Mouse (Mus musculus) C2C12 (cell line): ENCODE results near the gene 4930524N10Rik. TPM values are rescaled to one million over a fixed set of nuclear protein-coding genes. Genes with fewer than 3 reads are reported as not detected.
A peak's percentile ranks its signal among the peaks of the same experiment; 100 is the strongest.

Experiments
- H3K27me3 ChIP-seq: one replicate; pipeline ENCODE4 v1.6.1; 2011; ENCODE audit not compliant: control insufficient read depth, insufficient read depth, insufficient read length
- H3K36me3 ChIP-seq: one replicate; pipeline ENCODE4 v1.6.1; 2011; ENCODE audit not compliant: control insufficient read depth, insufficient read depth
- H3K4me3 ChIP-seq: one replicate; pipeline ENCODE4 v1.5.1; 2011; ENCODE audit warnings: mild to moderate bottlenecking, control low read depth; ENCODE audit not compliant: poor library complexity, insufficient read depth, severe bottlenecking
- H3K79me2 ChIP-seq: one replicate; pipeline ENCODE4 v1.6.1; 2011; ENCODE audit not compliant: control insufficient read depth, insufficient read depth
- H3K79me3 ChIP-seq: one replicate; pipeline ENCODE4 v1.6.1; 2011; ENCODE audit warnings: low read depth, control low read depth
- H3ac ChIP-seq: one replicate; pipeline ENCODE3; 2011; ENCODE audit warnings: low read depth; ENCODE audit not compliant: control insufficient read depth, insufficient read length
- CEBPB ChIP-seq: IDR thresholded peaks from one replicate; pipeline ENCODE4 v1.6.1; 2011; ENCODE audit warnings: low read depth, mild to moderate bottlenecking, control low read depth, moderate library complexity
- CTCF ChIP-seq: IDR thresholded peaks from one replicate; pipeline ENCODE4 v1.5.1; 2011; ENCODE audit not compliant: control insufficient read depth, insufficient read depth, insufficient read length
- FOSL1 ChIP-seq: IDR thresholded peaks from one replicate; pipeline ENCODE4 v1.8.0; 2011; ENCODE audit warnings: mild to moderate bottlenecking, low read length; ENCODE audit not compliant: poor library complexity, insufficient read depth, severe bottlenecking
- MAX ChIP-seq: IDR thresholded peaks from one replicate; pipeline ENCODE4 v1.6.1; 2011; ENCODE audit warnings: mild to moderate bottlenecking, control low read depth
- MYOD1 ChIP-seq: IDR thresholded peaks from one replicate; pipeline ENCODE4 v1.6.1; 2011; ENCODE audit warnings: low read depth; ENCODE audit not compliant: control insufficient read depth, insufficient read length
- MYOG ChIP-seq: IDR thresholded peaks from one replicate; pipeline ENCODE4 v1.6.1; 2011; ENCODE audit not compliant: control insufficient read depth, insufficient read length; ENCODE audit errors: extremely low read depth
- USF1 ChIP-seq: IDR thresholded peaks from one replicate; pipeline ENCODE4 v1.6.1; 2011; ENCODE audit warnings: low read depth, mild to moderate bottlenecking, control low read depth, moderate library complexity
- long read RNA-seq, 2 experiments: library from polyadenylated mRNA; unstranded; transcript quantifications; one replicate each; pipeline ENCODE4 v2.0.0; 2019 to 2020
- polyA plus RNA-seq: library from polyadenylated mRNA; unstranded; fragments of >200 nt; fragmentation: generic; extraction: Trizol; gene quantifications from one replicate; pipeline ENCODE4 v1.2.1, GENCODE M21; 2012; ENCODE audit warnings: missing spikeins

4930524N10Rik gene
- not detected for polyA plus RNA-seq
- long read RNA-seq, experiment 1: 0 reads
- long read RNA-seq, experiment 2: 0 reads

- no peaks in the 10 kb centered on the region for H3K36me3 ChIP-seq
- TF ChIP-seq FOSL1: no peak
- TF ChIP-seq MAX: no peak
- no peaks in the 10 kb centered on the region for H3K27me3 ChIP-seq
- no peaks in the 10 kb centered on the region for H3K79me2 ChIP-seq
- H3ac ChIP-seq: no peak within 1 kb of the TSS
- no peaks in the 10 kb centered on the region for H3K79me3 ChIP-seq
- H3K4me3 ChIP-seq: no peak within 1 kb of the TSS
Observed at GRCm38 (mm10) chrX:154343292-154343691, at the start of gene 4930524N10Rik. 4930524N10Rik (minus strand) TSS chrX:154343392.

- Histone ChIP-seq H3K4me3 (no peak overlapping the region), H3ac (no peak overlapping the region), H3K36me3 (no peaks in the 10 kb centered on the region), H3K79me3 (no peaks in the 10 kb centered on the region), H3K27me3 (no peaks in the 10 kb centered on the region), H3K79me2 (no peaks in the 10 kb centered on the region)
- no peak for TF ChIP-seq CEBPB
- no peak for TF ChIP-seq MAX
- no peak for TF ChIP-seq MYOG
- TF ChIP-seq FOSL1: no peak
- TF ChIP-seq CTCF: no peak
- peak; percentile 21 for TF ChIP-seq MYOD1
- TF ChIP-seq USF1: no peak
Observed at GRCm38 (mm10) chrX:154350042-154350441, 6.8 kb upstream of the 4930524N10Rik start.

- H3ac ChIP-seq: no peak overlapping the region
- H3K27me3 ChIP-seq: no peaks in the 10 kb centered on the region
- no peaks in the 10 kb centered on the region for H3K79me2 ChIP-seq
- no peaks in the 10 kb centered on the region for H3K79me3 ChIP-seq
- TF ChIP-seq MYOG (no peak), MAX (no peak), CTCF (no peak), CEBPB (no peak), FOSL1 (no peak), MYOD1 (no peak), USF1 (no peak)
- no peak overlapping the region for H3K4me3 ChIP-seq
- no peaks in the 10 kb centered on the region for H3K36me3 ChIP-seq
Observed at GRCm38 (mm10) chrX:154349302-154350041, 6.3 kb upstream of the 4930524N10Rik start.

GRCm38 (mm10) chrX:154347933-154348332 lies 4.7 kb upstream of the 4930524N10Rik start:
- Histone ChIP-seq H3ac (no peak overlapping the region), H3K27me3 (no peaks in the 10 kb centered on the region), H3K79me2 (no peaks in the 10 kb centered on the region), H3K4me3 (no peak overlapping the region), H3K79me3 (no peaks in the 10 kb centered on the region), H3K36me3 (no peaks in the 10 kb centered on the region)
- no peak for TF ChIP-seq FOSL1
- TF ChIP-seq MYOD1: no peak
- no peak for TF ChIP-seq MYOG
- no peak for TF ChIP-seq CTCF
- no peak for TF ChIP-seq USF1
- no peak for TF ChIP-seq MAX
- TF ChIP-seq CEBPB: no peak

Other genes starting within 250 kb of the 4930524N10Rik start
- gene Gm15140, start 222.7 kb downstream of the 4930524N10Rik start, polyA plus RNA-seq: not detected
- gene Samt4, start 138.6 kb upstream of the 4930524N10Rik start, polyA plus RNA-seq: not detected
- gene Samt2, start 236.0 kb upstream of the 4930524N10Rik start, polyA plus RNA-seq: not detected